ENCODE assay signal across 8 mouse cellular contexts in the genomic region with DNA sequence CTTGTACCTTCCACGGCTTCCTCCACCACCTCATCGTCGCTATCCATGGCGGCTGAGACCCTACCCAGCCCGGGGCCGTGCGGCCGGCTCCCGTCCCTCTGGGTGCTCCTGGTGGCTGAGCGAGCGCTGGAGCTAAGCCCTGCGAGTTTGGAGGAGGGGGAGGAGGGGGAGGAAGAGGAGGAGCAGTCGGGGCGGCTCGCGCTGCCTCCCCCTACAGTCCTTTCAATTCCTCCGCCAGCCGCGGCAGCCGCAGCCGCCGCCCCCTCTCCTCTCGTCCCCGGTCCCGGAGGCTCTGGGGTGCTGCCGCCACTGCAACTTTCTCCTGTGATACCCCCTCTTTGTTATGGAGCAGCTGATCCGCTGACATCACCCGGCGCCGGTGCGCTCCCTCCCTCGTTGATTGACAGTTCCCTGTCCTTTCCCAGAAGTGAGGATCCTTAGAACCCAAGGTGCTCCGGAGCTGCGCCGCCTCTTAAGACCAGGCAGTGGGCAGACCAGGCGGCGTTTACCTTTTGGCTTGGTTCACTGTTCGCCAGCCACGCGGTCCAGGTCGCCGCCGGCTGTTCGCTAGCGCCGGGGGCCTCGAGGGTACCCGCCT. TPM values are rescaled to one million over a fixed set of nuclear protein-coding genes. Genes with fewer than 3 reads are reported as not detected.
DNase-seq lines count a peak whose midpoint lies in the region; ATAC-seq and TF ChIP-seq lines count a peak whose summit lies in the region.

TSS of gene Setd7 (minus strand) at position 369 of the 598 bp plus-strand sequence.

- H3K4me3 ChIP-seq in bone marrow, adult 2 months (replicated peaks; ENCODE audit: control insufficient read depth, low read depth, low read length), result peak within 1 kb of the TSS; percentile 100
- peak within 1 kb of the TSS; percentile 87 for H3K4me3 ChIP-seq in embryonic facial prominence, embryonic 15.5 days (replicated peaks)
- peak within 1 kb of the TSS; percentile 87 for H3K4me3 ChIP-seq in heart, embryonic 11.5 days (ENCODE audit: low read depth, low read length)
- peak within 1 kb of the TSS; percentile 88 for H3K4me3 ChIP-seq in kidney, embryonic 16.5 days (ENCODE audit: low read length)
- peak within 1 kb of the TSS; percentile 74 for H3K4me3 ChIP-seq in liver, adult 2 months (ENCODE audit: insufficient read depth, low read depth, low read length)
- H3K4me3 ChIP-seq in myocyte, result peak within 1 kb of the TSS; percentile 81

- no peaks in the 10 kb centered on the region for H3K36me3 ChIP-seq in embryonic facial prominence, embryonic 15.5 days
- H3K36me3 ChIP-seq in heart, embryonic 11.5 days (ENCODE audit: control insufficient read depth, insufficient read depth, low read length), result 0 out of 2 replicates have a peak, but pooled peaks cover 3% of the 10 kb centered on the region
- H3K36me3 ChIP-seq in kidney, embryonic 16.5 days (ENCODE audit: insufficient read depth, low read length), result no peaks in the 10 kb centered on the region
- H3K36me3 ChIP-seq in liver, adult 2 months (ENCODE audit: control insufficient read depth, insufficient read depth, low read length), result no peaks in the 10 kb centered on the region
- no peaks in the 10 kb centered on the region for H3K36me3 ChIP-seq in myocyte (ENCODE audit: control insufficient read depth, insufficient read depth)

- peak within 1 kb of the TSS; percentile 77 for H3K9ac ChIP-seq in embryonic facial prominence, embryonic 15.5 days
- peak within 1 kb of the TSS; percentile 99 for H3K9ac ChIP-seq in heart, embryonic 11.5 days (ENCODE audit: low read depth, low read length)
- H3K9ac ChIP-seq in kidney, embryonic 16.5 days (replicated peaks; ENCODE audit: low read length), result peak within 1 kb of the TSS; percentile 94
- peak within 1 kb of the TSS; percentile 81 for H3K9ac ChIP-seq in liver, adult 2 months (ENCODE audit: low read depth, low read length)

- H3K4me2 ChIP-seq in embryonic facial prominence, embryonic 15.5 days (replicated peaks), result peak within 1 kb of the TSS; percentile 99
- peak within 1 kb of the TSS; percentile 99 for H3K4me2 ChIP-seq in heart, embryonic 11.5 days
- peak within 1 kb of the TSS; percentile 99 for H3K4me2 ChIP-seq in kidney, embryonic 16.5 days (replicated peaks; ENCODE audit: low read depth, low read length)
- peak within 1 kb of the TSS; percentile 82 for H3K4me2 ChIP-seq in myocyte (ENCODE audit: low read depth)

- peak within 1 kb of the TSS; percentile 93 for H3K27ac ChIP-seq in bone marrow, adult 2 months (ENCODE audit: control insufficient read depth, insufficient read depth, low read depth, low read length, poor library complexity)
- H3K27ac ChIP-seq in embryonic facial prominence, embryonic 15.5 days (replicated peaks), result peak within 1 kb of the TSS; percentile 96
- peak within 1 kb of the TSS; percentile 97 for H3K27ac ChIP-seq in heart, embryonic 11.5 days (ENCODE audit: low read depth, low read length)
- H3K27ac ChIP-seq in kidney, embryonic 16.5 days (ENCODE audit: low read length), result peak within 1 kb of the TSS; percentile 90
- H3K27ac ChIP-seq in liver, adult 2 months (replicated peaks; ENCODE audit: insufficient read depth, low read depth, low read length), result peak within 1 kb of the TSS; percentile 58

- no peak for TF ChIP-seq CTCF in bone marrow, adult 2 months (IDR thresholded peaks at IDR 0.05; ENCODE audit: control insufficient read depth, insufficient read depth, low read length)
- TF ChIP-seq CTCF in liver, adult 2 months (IDR thresholded peaks at IDR 0.05; ENCODE audit: low read depth, low read length), result peak; percentile 3; the same call in 1 of the 2 replicates

- TF ChIP-seq POLR2A in bone marrow, adult 2 months (IDR thresholded peaks at IDR 0.05; ENCODE audit: borderline replicate concordance, control insufficient read depth, low read depth, low read length), result peak; percentile 52; the same call in 1 of the 2 replicates
- TF ChIP-seq POLR2A in liver, adult 2 months (IDR thresholded peaks at IDR 0.05; ENCODE audit: extremely low read depth, insufficient read depth, low read length), result 0 out of 2 replicates have a peak, but pooled peaks have one; percentile 47
- peak; percentile 69 for TF ChIP-seq POLR2A in myocyte (IDR thresholded peaks at IDR 0.05; ENCODE audit: insufficient read length, low read depth)

- DNase-seq in A20 (ENCODE audit: low read depth, low spot score), result peak; percentile 91
- DNase-seq in liver, adult 2 months (ENCODE audit: extremely low read depth, low read depth, low spot score), result peak; percentile 13
- peak; percentile 55 to 82 for DNase-seq in spleen, postnatal 4 days (ENCODE audit: low spot score in 2 of 2)

- no peaks in the 10 kb centered on the region for H3K27me3 ChIP-seq in embryonic facial prominence, embryonic 15.5 days
- H3K27me3 ChIP-seq in heart, embryonic 11.5 days (ENCODE audit: control insufficient read depth, insufficient read depth, low read length), result no peaks in the 10 kb centered on the region
- H3K27me3 ChIP-seq in kidney, embryonic 16.5 days (ENCODE audit: insufficient read depth, low read length), result no peaks in the 10 kb centered on the region
- 0 out of 2 replicates have a peak, but pooled peaks cover 2% of the 10 kb centered on the region for H3K27me3 ChIP-seq in liver, adult 2 months (ENCODE audit: control insufficient read depth, insufficient read depth, low read length)
- no peaks in the 10 kb centered on the region for H3K27me3 ChIP-seq in myocyte (ENCODE audit: control insufficient read depth, insufficient read depth, insufficient read length)

- peaks cover 1% of the 10 kb centered on the region; the same call in 1 of the 2 replicates for H3K4me1 ChIP-seq in bone marrow, adult 2 months (ENCODE audit: control insufficient read depth, insufficient read depth, low read length)
- peaks cover 23% of the 10 kb centered on the region for H3K4me1 ChIP-seq in embryonic facial prominence, embryonic 15.5 days
- H3K4me1 ChIP-seq in heart, embryonic 11.5 days (ENCODE audit: control insufficient read depth, insufficient read depth, low read length), result peaks cover 9% of the 10 kb centered on the region
- peaks cover 33% of the 10 kb centered on the region for H3K4me1 ChIP-seq in kidney, embryonic 16.5 days (ENCODE audit: insufficient read depth, low read length)
- H3K4me1 ChIP-seq in liver, adult 2 months (ENCODE audit: control insufficient read depth, insufficient read depth, low read length), result no peaks in the 10 kb centered on the region

- no peaks in the 10 kb centered on the region for H3K79me2 ChIP-seq in liver, adult 2 months (ENCODE audit: control insufficient read depth, insufficient read depth, low read length)
- H3K79me2 ChIP-seq in myocyte (ENCODE audit: control insufficient read depth, insufficient read depth), result peaks cover 37% of the 10 kb centered on the region

- ATAC-seq in embryonic facial prominence, embryonic 15.5 days (ENCODE audit: insufficient number of reproducible peaks, low FRiP score, low TSS enrichment, low read depth), result peak; percentile 83
- peak; percentile 81 for ATAC-seq in heart, embryonic 11.5 days (replicated peaks; ENCODE audit: insufficient number of reproducible peaks, low FRiP score, low TSS enrichment)
- peak; percentile 87 for ATAC-seq in kidney, embryonic 16.5 days (ENCODE audit: low FRiP score, low TSS enrichment)

- H3K9me3 ChIP-seq in embryonic facial prominence, embryonic 15.5 days (replicated peaks), result no peaks in the 10 kb centered on the region
- H3K9me3 ChIP-seq in heart, embryonic 11.5 days (replicated peaks; ENCODE audit: control insufficient read depth, low read length), result no peaks in the 10 kb centered on the region
- H3K9me3 ChIP-seq in kidney, embryonic 16.5 days (ENCODE audit: low read length), result no peaks in the 10 kb centered on the region

- WGBS in bone marrow, adult 2 months, result under 1% methylated on average over 46 of the region's 48 CpGs
- under 1% methylated on average over 41 of the region's 48 CpGs for WGBS in embryonic facial prominence, embryonic 15.5 days
- WGBS in heart, embryonic 11.5 days (ENCODE audit: insufficient replicate concordance), result under 1% methylated on average over 48 of the region's 48 CpGs
- WGBS in kidney, embryonic 16.5 days, result under 1% methylated on average over 45 of the region's 48 CpGs
- WGBS in liver, adult 2 months, result under 1% methylated on average over 47 of the region's 48 CpGs

- H3ac ChIP-seq in myocyte (ENCODE audit: control insufficient read depth, insufficient read length), result peak within 1 kb of the TSS; percentile 72

TF ChIP-seq in myocyte, 11 proteins besides CTCF, POLR2A, EP300 and RAD21:
- TF ChIP-seq POLR2AphosphoS2 (IDR thresholded peaks at IDR 0.05; ENCODE audit: insufficient read length, low read depth), result peak; percentile 28
- no peak for TF ChIP-seq USF1 (IDR thresholded peaks at IDR 0.05; ENCODE audit: low read depth)

RNA-seq across cellular contexts. Expression of gene Setd7, which starts in this region (rescaled TPM):
- 5.5 and 12.0 TPM in 2 replicates for polyA plus RNA-seq in bone marrow, adult 2 months (2011; ENCODE audit: insufficient read depth, insufficient read length, low replicate concordance, missing spikeins)
- 3.6 and 4.2 TPM in 2 replicates for polyA plus RNA-seq in embryonic facial prominence, embryonic 15.5 days (2015; fragmentation: Nextera tagmentation; extraction: Ambion mirVana)
- 6.0 and 8.4 TPM in 2 replicates for polyA plus RNA-seq in heart, embryonic 11.5 days (2014; fragmentation: Nextera tagmentation; extraction: Ambion mirVana)
- 2.5 and 3.1 TPM in 2 replicates for polyA plus RNA-seq in kidney, embryonic 16.5 days (2015; fragmentation: Nextera tagmentation; extraction: Ambion mirVana)
- total RNA-seq in liver, adult 2 months (2014; rRNA removed), result 1.9 and 2.8 TPM in 2 replicates
- 1.0 and 1.6 TPM in 2 replicates for polyA plus RNA-seq in liver, adult 2 months (2012; rRNA removed)
- polyA plus RNA-seq in myocyte (2012; fragmentation: generic; extraction: Trizol), result 11.8 TPM

Comparison
In these comparisons a context has a peak if more than half of its experiments do, and no peak if none do; other contexts are left out.
1. Peak in every context shown above with its lines: DNase-seq, ATAC-seq, H3K4me3 ChIP-seq and H3K27ac ChIP-seq.
2. DNase-seq: peak in every context shown above with its lines; median percentile 91 in A20; 68 in spleen, postnatal 4 days; 13 in liver, adult 2 months.